Mouse (Mus musculus): ENCODE data around the gene Prkg1. TPM values are rescaled to one million over a fixed set of nuclear protein-coding genes. Genes with fewer than 3 reads are reported as not detected.

Prkg1 gene
- total and polyA plus RNA-seq, 2 experiments: 0.27 to 3.4 TPM

DNA sequence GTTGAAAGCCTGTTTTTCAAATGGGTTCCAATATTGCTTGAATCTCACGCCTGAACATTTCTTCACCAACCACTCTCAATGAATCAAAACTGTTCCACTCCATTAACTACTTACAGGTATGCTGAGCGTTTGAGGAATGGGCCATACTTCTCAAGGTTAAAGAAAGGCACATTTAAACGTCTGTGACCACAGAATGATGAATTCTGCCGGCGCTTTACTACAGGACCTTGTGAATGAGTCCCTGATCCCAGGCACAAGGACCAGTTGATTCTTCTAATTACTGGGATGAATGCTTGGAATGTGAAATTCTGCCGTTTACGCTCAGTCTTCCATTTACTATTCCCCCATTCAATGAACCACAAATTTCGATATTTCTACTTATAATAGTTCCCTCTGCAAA, 632.2 kb downstream of the Prkg1 start:
- Histone ChIP-seq H3K36me3 (ENCODE audit: control insufficient read depth, insufficient read depth, low read length) (no peaks in the 10 kb centered on the region), H3K4me1 (ENCODE audit: control insufficient read depth, insufficient read depth, low read length) (no peaks in the 10 kb centered on the region), H3K79me2 (ENCODE audit: control insufficient read depth, insufficient read depth, low read length) (no peaks in the 10 kb centered on the region), H3K4me3 (ENCODE audit: insufficient read depth, low read depth, low read length) (no peak overlapping the region), H3K9ac (ENCODE audit: low read depth, low read length) (no peak overlapping the region), H3K27ac (replicated peaks; ENCODE audit: insufficient read depth, low read depth, low read length) (no peak overlapping the region), H3K27me3 (ENCODE audit: control insufficient read depth, insufficient read depth, low read length) (no peaks in the 10 kb centered on the region)
- 84% methylated on average over 8 of the region's 8 CpGs for WGBS
- no peak for DNase-seq (ENCODE audit: extremely low read depth, low read depth, low spot score)
- no peak for TF ChIP-seq CTCF (IDR thresholded peaks at IDR 0.05; ENCODE audit: low read depth, low read length)
- no peak for TF ChIP-seq POLR2A (IDR thresholded peaks at IDR 0.05; ENCODE audit: extremely low read depth, insufficient read depth, low read length)

- Histone ChIP-seq H3K79me2 (ENCODE audit: control insufficient read depth, insufficient read depth, low read length) (no peaks in the 10 kb centered on the region), H3K36me3 (ENCODE audit: control insufficient read depth, insufficient read depth, low read length) (no peaks in the 10 kb centered on the region), H3K9ac (ENCODE audit: low read depth, low read length) (no peak overlapping the region), H3K27ac (replicated peaks; ENCODE audit: insufficient read depth, low read depth, low read length) (no peak overlapping the region), H3K4me3 (ENCODE audit: insufficient read depth, low read depth, low read length) (no peak overlapping the region), H3K4me1 (ENCODE audit: control insufficient read depth, insufficient read depth, low read length) (no peaks in the 10 kb centered on the region), H3K27me3 (ENCODE audit: control insufficient read depth, insufficient read depth, low read length) (no peaks in the 10 kb centered on the region)
- 84% methylated on average over 3 of the region's 3 CpGs for WGBS
- no peak for TF ChIP-seq POLR2A (IDR thresholded peaks at IDR 0.05; ENCODE audit: extremely low read depth, insufficient read depth, low read length)
- DNase-seq (ENCODE audit: extremely low read depth, low read depth, low spot score): no peak
Measured at GRCm38 (mm10) chr19:31124628-31125027, 640.2 kb downstream of the Prkg1 start.

DNA sequence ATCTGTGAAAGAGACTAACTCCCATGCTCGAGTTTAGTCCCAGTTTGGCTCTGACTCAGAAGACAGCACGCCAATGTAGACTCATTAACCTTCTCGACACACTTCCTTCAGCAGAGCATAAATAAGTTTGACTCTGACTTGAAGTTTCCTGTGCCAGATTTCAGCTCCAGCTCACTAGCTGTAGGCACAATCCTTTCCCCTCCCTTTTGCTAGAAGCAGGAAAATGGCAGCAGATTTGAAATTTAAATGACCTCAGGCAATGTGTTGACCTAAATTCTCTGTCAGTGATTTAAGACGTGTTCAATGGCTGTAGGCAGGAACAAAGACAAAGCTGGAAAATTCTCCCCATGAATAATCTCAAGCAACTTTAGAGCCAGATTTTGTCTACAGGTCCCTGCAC, 650.1 kb downstream of the Prkg1 start:
- DNase-seq (ENCODE audit: extremely low read depth, low read depth, low spot score): no peak
- 71% methylated on average over 4 of the region's 4 CpGs for WGBS
- H3K4me1 ChIP-seq (ENCODE audit: control insufficient read depth, insufficient read depth, low read length): no peaks in the 10 kb centered on the region

DNA sequence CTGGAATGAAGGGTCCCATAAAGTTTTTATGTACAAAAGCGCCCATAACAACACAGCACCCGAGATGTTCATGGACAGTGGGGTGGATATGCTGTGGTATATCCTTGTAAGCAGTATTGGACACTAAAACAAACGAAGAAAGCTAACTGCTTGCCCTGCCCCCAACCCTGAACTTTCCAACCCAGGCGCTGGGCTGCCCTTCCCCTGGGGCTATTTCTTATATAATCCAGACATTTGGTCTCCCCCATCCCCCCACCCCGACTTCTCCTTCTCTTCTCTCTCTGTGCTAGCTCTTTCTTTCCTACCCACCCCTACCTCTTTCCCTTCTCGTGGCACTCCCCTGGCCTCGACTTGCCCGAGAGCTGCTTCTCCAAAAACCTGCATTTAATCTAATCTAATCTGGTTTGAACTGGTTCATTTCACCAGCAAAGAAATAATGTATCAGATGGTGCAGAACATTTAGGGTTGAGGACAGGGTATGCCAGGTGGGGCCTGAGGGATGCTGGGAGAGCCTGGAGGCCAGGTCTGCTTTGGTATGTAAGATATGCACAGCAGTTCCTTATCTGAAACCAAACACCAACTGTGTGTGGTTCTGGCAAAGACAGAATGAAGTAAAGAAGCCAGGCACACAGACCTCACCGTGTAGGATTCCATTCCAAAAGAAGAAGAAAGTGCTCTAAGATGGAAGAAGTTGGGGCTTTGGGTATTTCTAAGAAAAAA, 657.8 kb downstream of the Prkg1 start:
- Histone ChIP-seq H3K4me3 (ENCODE audit: insufficient read depth, low read depth, low read length) (no peak overlapping the region), H3K9ac (ENCODE audit: low read depth, low read length) (no peak overlapping the region), H3K4me1 (ENCODE audit: control insufficient read depth, insufficient read depth, low read length) (peaks cover 3% of the 10 kb centered on the region), H3K27ac (replicated peaks; ENCODE audit: insufficient read depth, low read depth, low read length) (no peak overlapping the region), H3K79me2 (ENCODE audit: control insufficient read depth, insufficient read depth, low read length) (no peaks in the 10 kb centered on the region), H3K27me3 (ENCODE audit: control insufficient read depth, insufficient read depth, low read length) (no peaks in the 10 kb centered on the region), H3K36me3 (ENCODE audit: control insufficient read depth, insufficient read depth, low read length) (no peaks in the 10 kb centered on the region)
- WGBS: 62% methylated on average over 9 of the region's 9 CpGs
- DNase-seq (ENCODE audit: extremely low read depth, low read depth, low spot score): no peak
- TF ChIP-seq POLR2A (IDR thresholded peaks at IDR 0.05; ENCODE audit: extremely low read depth, insufficient read depth, low read length) (no peak), CTCF (IDR thresholded peaks at IDR 0.05; ENCODE audit: low read depth, low read length) (no peak)

More for the DNA sequence above, 650.1 kb downstream of the Prkg1 start:
- Histone ChIP-seq H3K36me3 (ENCODE audit: control insufficient read depth, insufficient read depth, low read length) (no peaks in the 10 kb centered on the region), H3K79me2 (ENCODE audit: control insufficient read depth, insufficient read depth, low read length) (no peaks in the 10 kb centered on the region), H3K27me3 (ENCODE audit: control insufficient read depth, insufficient read depth, low read length) (no peaks in the 10 kb centered on the region), H3K4me3 (ENCODE audit: insufficient read depth, low read depth, low read length) (no peak overlapping the region), H3K27ac (replicated peaks; ENCODE audit: insufficient read depth, low read depth, low read length) (no peak overlapping the region), H3K9ac (ENCODE audit: low read depth, low read length) (no peak overlapping the region)
- TF ChIP-seq CTCF (IDR thresholded peaks at IDR 0.05; ENCODE audit: low read depth, low read length) (no peak), POLR2A (IDR thresholded peaks at IDR 0.05; ENCODE audit: extremely low read depth, insufficient read depth, low read length) (no peak)

- Histone ChIP-seq H3K4me3 (ENCODE audit: insufficient read depth, low read depth, low read length) (no peak overlapping the region), H3K9ac (ENCODE audit: low read depth, low read length) (no peak overlapping the region), H3K36me3 (ENCODE audit: control insufficient read depth, insufficient read depth, low read length) (no peaks in the 10 kb centered on the region), H3K27ac (replicated peaks; ENCODE audit: insufficient read depth, low read depth, low read length) (no peak overlapping the region), H3K79me2 (ENCODE audit: control insufficient read depth, insufficient read depth, low read length) (no peaks in the 10 kb centered on the region), H3K27me3 (ENCODE audit: control insufficient read depth, insufficient read depth, low read length) (no peaks in the 10 kb centered on the region), H3K4me1 (ENCODE audit: control insufficient read depth, insufficient read depth, low read length) (peaks cover 3% of the 10 kb centered on the region)
- 40% methylated on average over 3 of the region's 3 CpGs for WGBS
- no peak for DNase-seq (ENCODE audit: extremely low read depth, low read depth, low spot score)
- TF ChIP-seq CTCF (IDR thresholded peaks at IDR 0.05; ENCODE audit: low read depth, low read length): no peak
- TF ChIP-seq POLR2A (IDR thresholded peaks at IDR 0.05; ENCODE audit: extremely low read depth, insufficient read depth, low read length): no peak
Measured at GRCm38 (mm10) chr19:31106036-31106435, 658.8 kb downstream of the Prkg1 start.

- Histone ChIP-seq H3K27me3 (ENCODE audit: control insufficient read depth, insufficient read depth, low read length) (no peaks in the 10 kb centered on the region), H3K79me2 (ENCODE audit: control insufficient read depth, insufficient read depth, low read length) (no peaks in the 10 kb centered on the region), H3K9ac (ENCODE audit: low read depth, low read length) (no peak overlapping the region), H3K36me3 (ENCODE audit: control insufficient read depth, insufficient read depth, low read length) (no peaks in the 10 kb centered on the region), H3K4me3 (ENCODE audit: insufficient read depth, low read depth, low read length) (no peak overlapping the region), H3K4me1 (ENCODE audit: control insufficient read depth, insufficient read depth, low read length) (peaks cover 3% of the 10 kb centered on the region), H3K27ac (replicated peaks; ENCODE audit: insufficient read depth, low read depth, low read length) (no peak overlapping the region)
- no peak for DNase-seq (ENCODE audit: extremely low read depth, low read depth, low spot score)
- WGBS: 78% methylated on average over 6 of the region's 6 CpGs
- TF ChIP-seq CTCF (IDR thresholded peaks at IDR 0.05; ENCODE audit: low read depth, low read length): no peak
- no peak for TF ChIP-seq POLR2A (IDR thresholded peaks at IDR 0.05; ENCODE audit: extremely low read depth, insufficient read depth, low read length)
Measured at GRCm38 (mm10) chr19:31104764-31105163, 660.1 kb downstream of the Prkg1 start.
